Mouse (Mus musculus) erythroblast, embryonic 14.5 days (primary cell): Measurements from ENCODE around the gene Ppa2.

Experiments
- GATA1 ChIP-seq: IDR thresholded peaks from 2 replicates; pipeline ENCODE4 v1.6.1; 2012; ENCODE audit warnings: low read length, inconsistent platforms, mixed read lengths
- TAL1 ChIP-seq: IDR thresholded peaks from 3 replicates; pipeline ENCODE4 v1.6.1; 2012; ENCODE audit warnings: low read length, inconsistent platforms, mixed read lengths

DNA sequence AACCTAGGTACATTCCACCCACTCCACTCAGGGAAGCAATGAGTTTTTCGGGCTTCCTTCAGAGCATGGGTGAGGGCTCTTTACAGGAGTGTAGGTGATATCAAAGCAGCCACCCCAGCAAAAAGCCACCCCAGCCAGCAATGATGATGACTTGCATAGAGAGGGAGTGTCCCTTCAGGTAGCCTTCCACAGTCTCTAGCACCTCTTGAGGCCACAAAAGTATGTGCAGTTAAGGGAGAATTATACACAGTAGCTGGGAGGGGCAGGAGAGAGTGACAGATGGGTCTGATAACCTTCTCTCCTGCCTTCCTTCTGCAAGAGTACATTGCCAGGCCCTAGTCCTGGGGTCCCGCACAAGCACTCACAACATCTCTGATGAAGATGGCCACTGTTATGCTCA is 38.9 kb downstream of the Ppa2 start:
- no peak for TF ChIP-seq TAL1
- no peak for TF ChIP-seq GATA1
